Mouse (Mus musculus): ENCODE results near the gene Gm17334. TPM values are rescaled to one million over a fixed set of nuclear protein-coding genes. Genes with fewer than 3 reads are reported as not detected.

Gm17334 gene
- polyA plus RNA-seq, 1 experiment from 2014 or later: 0.26 TPM

GRCm38 (mm10) chr11:53809354-53809753 is 36.4 kb upstream of the Gm17334 start:
- no peak overlapping the region for H3K9ac ChIP-seq

GRCm38 (mm10) chr11:53805786-53806185 is 32.8 kb upstream of the Gm17334 start:
- no peak overlapping the region for H3K9ac ChIP-seq
- no peaks in the 10 kb centered on the region for H3K27me3 ChIP-seq (replicated peaks)
- ATAC-seq: no peak
- no peak overlapping the region for H3K4me3 ChIP-seq (replicated peaks)
- no peak overlapping the region for H3K27ac ChIP-seq
- H3K9me3 ChIP-seq: no peaks in the 10 kb centered on the region
- H3K4me1 ChIP-seq (replicated peaks): peaks cover 25% of the 10 kb centered on the region
- no peak overlapping the region for H3K4me2 ChIP-seq (replicated peaks)
- no peaks in the 10 kb centered on the region for H3K36me3 ChIP-seq
- 76% methylated on average over 9 of the region's 9 CpGs for WGBS

More at GRCm38 (mm10) chr11:53809354-53809753, 36.4 kb upstream of the Gm17334 start:
- Histone ChIP-seq H3K4me1 (replicated peaks) (peaks cover 19% of the 10 kb centered on the region), H3K4me3 (replicated peaks) (no peak overlapping the region), H3K4me2 (replicated peaks) (no peak overlapping the region), H3K27ac (peak overlapping the region; percentile 75), H3K27me3 (replicated peaks) (no peaks in the 10 kb centered on the region), H3K9me3 (no peaks in the 10 kb centered on the region), H3K36me3 (no peaks in the 10 kb centered on the region)
- 38% methylated on average over 5 of the region's 5 CpGs for WGBS
- peak; percentile 26; the same call in 1 of the 2 replicates for ATAC-seq

GRCm38 (mm10) chr11:53804569-53805344 is 31.8 kb upstream of the Gm17334 start:
- Histone ChIP-seq H3K4me2 (replicated peaks) (no peak overlapping the region), H3K9ac (no peak overlapping the region), H3K4me1 (replicated peaks) (peaks cover 19% of the 10 kb centered on the region), H3K9me3 (no peaks in the 10 kb centered on the region), H3K27ac (no peak overlapping the region), H3K36me3 (no peaks in the 10 kb centered on the region), H3K4me3 (replicated peaks) (no peak overlapping the region), H3K27me3 (replicated peaks) (no peaks in the 10 kb centered on the region)
- ATAC-seq: peak; percentile 42; the same call in 1 of the 2 replicates
- WGBS: 78% methylated on average over 14 of the region's 14 CpGs

GRCm38 (mm10) chr11:53803494-53803893 is 30.5 kb upstream of the Gm17334 start:
- peaks cover 12% of the 10 kb centered on the region for H3K4me1 ChIP-seq (replicated peaks)
- H3K4me2 ChIP-seq (replicated peaks): no peak overlapping the region
- no peaks in the 10 kb centered on the region for H3K9me3 ChIP-seq
- H3K4me3 ChIP-seq (replicated peaks): no peak overlapping the region
- H3K9ac ChIP-seq: no peak overlapping the region
- 59% methylated on average over 6 of the region's 6 CpGs for WGBS
- no peak overlapping the region for H3K27ac ChIP-seq
- 0 out of 2 replicates have a peak, but pooled peaks have one; percentile 24 for ATAC-seq
- no peaks in the 10 kb centered on the region for H3K36me3 ChIP-seq
- no peaks in the 10 kb centered on the region for H3K27me3 ChIP-seq (replicated peaks)

- H3K36me3 ChIP-seq: no peaks in the 10 kb centered on the region
- no peaks in the 10 kb centered on the region for H3K9me3 ChIP-seq
- H3K4me1 ChIP-seq (replicated peaks): peaks cover 15% of the 10 kb centered on the region
- no peak overlapping the region for H3K4me2 ChIP-seq (replicated peaks)
- no peaks in the 10 kb centered on the region for H3K27me3 ChIP-seq (replicated peaks)
- H3K9ac ChIP-seq: no peak overlapping the region
- H3K4me3 ChIP-seq (replicated peaks): no peak overlapping the region
- H3K27ac ChIP-seq: no peak overlapping the region
- no peak for ATAC-seq
- 75% methylated on average over 12 of the region's 12 CpGs for WGBS
Measured at GRCm38 (mm10) chr11:53803093-53803492, 30.1 kb upstream of the Gm17334 start.

GRCm38 (mm10) chr11:53800975-53801374 is 28.0 kb upstream of the Gm17334 start:
- H3K27ac ChIP-seq: no peak overlapping the region
- H3K27me3 ChIP-seq (replicated peaks): no peaks in the 10 kb centered on the region
- no peak overlapping the region for H3K4me3 ChIP-seq (replicated peaks)
- peaks cover 34% of the 10 kb centered on the region for H3K4me1 ChIP-seq (replicated peaks)
- H3K9ac ChIP-seq: no peak overlapping the region
- no peaks in the 10 kb centered on the region for H3K36me3 ChIP-seq
- H3K4me2 ChIP-seq (replicated peaks): no peak overlapping the region
- 81% methylated on average over 5 of the region's 5 CpGs for WGBS
- H3K9me3 ChIP-seq: no peaks in the 10 kb centered on the region
- ATAC-seq: no peak

- H3K4me3 ChIP-seq (replicated peaks): no peak overlapping the region
- H3K9me3 ChIP-seq: no peaks in the 10 kb centered on the region
- H3K36me3 ChIP-seq: no peaks in the 10 kb centered on the region
- WGBS: 66% methylated on average over 4 of the region's 4 CpGs
- H3K27me3 ChIP-seq (replicated peaks): no peaks in the 10 kb centered on the region
- H3K4me1 ChIP-seq (replicated peaks): peaks cover 40% of the 10 kb centered on the region
- H3K27ac ChIP-seq: no peak overlapping the region
- H3K9ac ChIP-seq: no peak overlapping the region
- H3K4me2 ChIP-seq (replicated peaks): no peak overlapping the region
- ATAC-seq: no peak
Measured at GRCm38 (mm10) chr11:53800036-53800435, 27.0 kb upstream of the Gm17334 start.

- Histone ChIP-seq H3K4me1 (replicated peaks) (peaks cover 50% of the 10 kb centered on the region), H3K36me3 (no peaks in the 10 kb centered on the region), H3K27me3 (replicated peaks) (no peaks in the 10 kb centered on the region), H3K4me2 (replicated peaks) (0 out of 2 replicates have a peak overlapping the region, but pooled peaks have one; percentile 2), H3K9ac (no peak overlapping the region), H3K27ac (peak overlapping the region; percentile 72), H3K9me3 (no peaks in the 10 kb centered on the region), H3K4me3 (replicated peaks) (no peak overlapping the region)
- WGBS: 74% methylated on average over 10 of the region's 10 CpGs
- ATAC-seq: no peak; the same call in 1 of the 2 replicates
Measured at GRCm38 (mm10) chr11:53798041-53798711, 25.2 kb upstream of the Gm17334 start.

- Histone ChIP-seq H3K4me3 (replicated peaks) (no peak overlapping the region), H3K9ac (no peak overlapping the region), H3K27me3 (replicated peaks) (no peaks in the 10 kb centered on the region), H3K4me1 (replicated peaks) (peaks cover 46% of the 10 kb centered on the region), H3K9me3 (no peaks in the 10 kb centered on the region), H3K36me3 (no peaks in the 10 kb centered on the region), H3K27ac (peak overlapping the region; percentile 76), H3K4me2 (replicated peaks) (peak overlapping the region; percentile 32; the same call in 1 of the 2 replicates)
- WGBS: 46% methylated on average over 6 of the region's 6 CpGs
- ATAC-seq: peak; percentile 81
Measured at GRCm38 (mm10) chr11:53797386-53797920, 24.5 kb upstream of the Gm17334 start.

GRCm38 (mm10) chr11:53796409-53797151 is 23.6 kb upstream of the Gm17334 start:
- Histone ChIP-seq H3K9ac (no peak overlapping the region), H3K4me3 (replicated peaks) (no peak overlapping the region), H3K4me2 (replicated peaks) (peak overlapping the region; percentile 32), H3K36me3 (no peaks in the 10 kb centered on the region), H3K27ac (peak overlapping the region; percentile 76), H3K27me3 (replicated peaks) (no peaks in the 10 kb centered on the region), H3K4me1 (replicated peaks) (peaks cover 46% of the 10 kb centered on the region), H3K9me3 (no peaks in the 10 kb centered on the region)
- peak; percentile 48 for ATAC-seq
- 36% methylated on average over 12 of the region's 12 CpGs for WGBS

- H3K27me3 ChIP-seq (replicated peaks): no peaks in the 10 kb centered on the region
- H3K27ac ChIP-seq: peak overlapping the region; percentile 76
- WGBS: 56% methylated on average over 8 of the region's 8 CpGs
- H3K4me1 ChIP-seq (replicated peaks): peaks cover 46% of the 10 kb centered on the region
- no peak overlapping the region for H3K9ac ChIP-seq
- H3K9me3 ChIP-seq: no peaks in the 10 kb centered on the region
- ATAC-seq: no peak; the same call in 1 of the 2 replicates
- H3K4me2 ChIP-seq (replicated peaks): no peak overlapping the region
- no peaks in the 10 kb centered on the region for H3K36me3 ChIP-seq
- no peak overlapping the region for H3K4me3 ChIP-seq (replicated peaks)
Measured at GRCm38 (mm10) chr11:53795813-53796212, 22.8 kb upstream of the Gm17334 start.
